Mouse (Mus musculus) embryo, embryonic 9.5 days (tissue): ENCODE measurements at regions not wholly inside any gene's neighbourhood (a gene's known extent, or its start where the extent isn't known, plus 50 kb on each side); places are given as distances from the start of the nearest gene placed in this dataset.

Source experiments
- DNase-seq: peaks from one replicate; pipeline ENCODE4 v3.0.0-alpha.2; 2017; ENCODE audit errors: extremely low spot score

DNA sequence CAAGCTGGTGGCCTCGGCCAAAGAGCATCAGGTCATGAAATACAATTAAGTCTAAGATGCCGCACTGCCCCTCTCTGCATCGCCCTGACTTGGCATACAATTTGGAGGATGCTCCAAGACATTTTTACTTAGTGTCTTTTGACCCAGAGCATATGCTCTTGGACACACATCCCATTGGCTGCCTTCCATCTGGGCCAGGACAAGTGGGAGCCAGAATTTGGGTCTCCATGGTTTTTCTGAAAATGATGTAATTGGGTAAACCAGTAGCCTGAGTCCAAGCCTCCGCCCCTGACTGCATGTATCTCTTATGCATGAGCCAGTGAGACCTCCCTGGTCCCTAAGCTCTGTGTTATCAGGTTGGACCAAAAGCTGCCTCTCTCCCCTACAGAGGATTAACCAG is 117.1 kb upstream of the Rpl38 start:
- DNase-seq: no peak

DNA sequence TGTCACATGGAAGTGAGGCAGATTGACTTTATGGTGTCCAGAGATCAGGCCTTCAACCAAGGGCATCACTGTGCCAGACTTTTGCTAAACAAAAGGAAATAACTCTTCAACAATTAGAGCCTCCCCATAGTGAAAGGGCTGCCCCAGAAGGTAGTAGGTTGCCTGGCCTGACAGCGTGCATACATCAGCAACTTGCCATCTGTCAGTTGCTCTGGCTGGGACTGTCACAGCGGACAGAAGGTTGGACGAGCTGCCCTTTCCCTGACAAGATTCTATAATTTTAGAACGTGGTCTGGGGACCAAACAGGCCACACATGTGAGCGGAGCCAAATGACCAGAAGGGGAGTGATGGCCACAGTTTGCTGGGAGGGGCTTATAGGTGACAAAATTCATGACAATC is 119.7 kb upstream of the Rpl38 start:
- no peak for DNase-seq

GRCm38 (mm10) chr11:114544212-114544611 is 124.1 kb upstream of the Rpl38 start:
- no peak for DNase-seq

DNA sequence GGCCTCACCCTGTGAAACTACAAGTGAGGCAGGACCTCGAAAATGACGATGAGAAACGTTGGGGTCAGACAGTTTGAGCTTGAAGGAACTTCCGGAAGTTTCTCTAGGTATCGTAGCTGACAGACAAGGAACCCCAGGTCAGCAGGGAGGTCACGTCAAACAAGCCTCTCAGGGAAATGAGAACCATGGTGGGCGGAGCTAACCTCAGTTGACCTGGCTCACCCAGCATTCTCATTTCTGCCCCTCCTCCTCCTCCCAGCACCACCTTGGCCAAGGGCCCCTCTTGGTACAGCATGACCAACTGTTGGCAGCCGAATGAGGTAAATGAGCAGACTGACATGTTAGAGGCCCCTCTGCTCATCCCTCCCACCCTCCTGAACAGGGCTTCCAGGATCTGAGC is 126.2 kb upstream of the Rpl38 start:
- no peak for DNase-seq

GRCm38 (mm10) chr11:114540503-114540902 is 127.8 kb upstream of the Rpl38 start:
- DNase-seq: no peak

GRCm38 (mm10) chr11:114536616-114537493 is 131.5 kb upstream of the Rpl38 start:
- no peak for DNase-seq

GRCm38 (mm10) chr11:114535900-114536299 is 132.4 kb upstream of the Rpl38 start:
- no peak for DNase-seq

GRCm38 (mm10) chr11:114534436-114534835 is 133.9 kb upstream of the Rpl38 start:
- DNase-seq: no peak

- no peak for DNase-seq
These were observed 137.0 kb upstream of the Rpl38 start for GRCm38 (mm10) chr11:114531241-114531765.

- DNase-seq: no peak
These were observed 139.2 kb upstream of the Rpl38 start for GRCm38 (mm10) chr11:114528937-114529772.

DNA sequence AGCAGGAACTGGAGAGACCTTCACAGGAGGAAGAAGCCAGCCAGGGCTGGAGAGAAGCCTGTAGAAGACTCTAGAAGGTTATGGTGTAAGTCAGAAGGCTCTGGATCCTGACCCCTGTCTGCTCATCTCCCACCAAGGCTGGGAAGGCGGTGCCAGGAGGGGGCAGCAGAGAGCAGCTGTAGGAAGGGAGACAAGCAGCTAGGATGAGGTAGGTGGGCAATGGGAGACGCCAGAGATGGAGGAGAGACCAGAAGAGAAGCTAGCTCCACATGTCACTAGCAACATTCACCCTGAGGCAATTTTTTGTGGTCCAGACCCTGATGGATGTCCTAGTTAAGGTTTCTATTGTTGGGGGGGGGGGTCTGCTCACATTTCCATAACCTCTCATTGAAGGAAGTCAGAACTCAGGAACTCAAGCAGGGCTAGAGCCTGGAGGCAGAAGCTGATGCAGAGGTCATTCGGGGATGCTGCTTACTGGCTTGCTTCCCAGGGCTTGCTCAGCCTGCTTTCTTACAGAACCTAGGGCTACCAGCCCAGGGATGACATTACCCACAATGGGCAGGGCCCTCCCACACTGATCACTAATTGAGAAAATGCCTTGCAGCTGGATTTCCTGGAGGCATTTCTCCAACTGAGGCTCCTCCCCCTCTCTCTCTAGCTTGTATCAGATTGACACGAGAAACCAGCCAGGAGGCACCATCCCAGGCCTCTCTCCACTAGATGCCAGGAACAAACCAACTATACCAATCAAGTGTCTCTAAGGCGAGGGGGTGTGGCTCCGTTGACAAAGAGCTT is 144.7 kb upstream of the Rpl38 start:
- DNase-seq: peak; percentile 84

DNA sequence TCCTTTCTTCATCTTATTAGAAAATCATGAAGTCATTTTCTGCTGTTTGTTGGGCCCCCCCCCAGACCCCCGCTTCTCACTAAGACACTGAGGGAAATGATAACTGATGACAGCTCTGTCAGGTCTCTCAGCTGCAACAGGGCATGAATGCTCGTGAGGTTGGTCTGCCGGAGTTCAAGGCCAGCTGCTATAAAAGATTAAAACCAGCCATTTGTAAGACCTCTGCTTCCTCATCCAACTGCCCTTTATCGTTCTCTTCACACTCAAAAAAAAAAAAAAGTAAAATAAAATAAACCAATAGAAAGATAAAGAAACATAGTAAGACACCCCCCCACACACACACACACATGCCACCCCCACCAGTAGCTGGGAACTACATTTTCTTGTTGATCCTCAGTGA is 153.0 kb upstream of the Rpl38 start:
- DNase-seq: no peak

GRCm38 (mm10) chr11:114514126-114514525 is 154.2 kb upstream of the Rpl38 start:
- no peak for DNase-seq

DNA sequence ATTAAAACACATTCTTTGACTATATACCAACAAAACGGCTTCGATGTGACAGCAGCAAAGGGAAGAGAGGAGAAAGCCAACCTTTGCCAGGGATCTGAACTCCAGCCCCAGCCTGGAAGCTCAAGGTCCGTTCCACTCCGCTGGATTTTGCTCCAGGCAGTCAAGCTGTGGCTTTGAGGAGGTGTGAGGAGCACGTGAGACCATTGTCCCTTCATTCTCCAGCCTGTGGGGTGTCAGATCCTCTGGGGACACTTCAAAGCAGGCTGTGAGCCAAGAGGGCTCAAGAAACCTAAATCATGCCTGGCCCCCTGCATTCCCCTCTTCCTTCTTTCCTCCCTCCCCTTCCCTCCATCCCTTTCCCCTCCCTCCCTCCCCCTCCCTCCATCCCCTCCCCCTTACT is 154.9 kb upstream of the Rpl38 start:
- DNase-seq: no peak

DNA sequence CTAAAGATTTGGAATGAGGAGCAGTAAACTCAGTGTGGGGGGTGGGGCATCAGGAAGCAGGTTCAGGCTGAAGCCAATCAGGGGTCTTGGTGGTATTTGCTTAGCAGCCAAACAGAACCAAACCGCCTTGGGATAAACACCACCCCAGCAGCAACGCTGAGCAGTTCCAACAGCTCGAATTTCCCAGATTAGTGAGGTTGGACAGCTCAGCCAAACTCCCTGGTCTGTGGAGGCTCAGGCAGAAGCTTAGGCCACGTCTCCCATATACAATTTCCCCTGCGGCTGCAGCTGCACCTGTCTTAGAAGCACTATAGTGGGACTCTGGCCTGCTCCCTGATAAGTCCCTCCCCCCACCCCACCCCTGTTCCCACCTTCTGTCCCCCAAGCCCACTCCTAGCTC is 156.3 kb upstream of the Rpl38 start:
- no peak for DNase-seq

DNA sequence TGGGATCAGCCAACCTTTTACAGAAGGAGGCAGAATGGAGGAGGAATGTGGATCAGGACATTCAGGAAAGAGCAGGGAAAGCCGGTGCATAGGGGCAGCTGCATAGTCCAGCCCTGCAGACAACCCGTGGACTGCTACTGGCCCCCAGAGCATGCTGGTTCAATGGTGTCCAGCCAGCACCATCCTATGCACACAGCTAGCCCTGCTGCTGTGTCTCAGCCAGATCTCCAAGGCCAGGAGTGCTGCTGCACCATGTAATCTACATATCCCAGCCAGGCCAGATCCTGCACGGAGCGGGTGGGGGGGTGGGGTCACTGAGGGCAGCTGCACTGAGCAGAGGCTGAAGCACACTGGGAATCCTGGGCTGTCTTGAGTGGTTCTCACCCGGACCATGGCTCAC is 165.8 kb upstream of the Rpl38 start:
- no peak for DNase-seq

- no peak for DNase-seq
These were observed 166.3 kb upstream of the Rpl38 start for GRCm38 (mm10) chr11:114501869-114502540.

DNA sequence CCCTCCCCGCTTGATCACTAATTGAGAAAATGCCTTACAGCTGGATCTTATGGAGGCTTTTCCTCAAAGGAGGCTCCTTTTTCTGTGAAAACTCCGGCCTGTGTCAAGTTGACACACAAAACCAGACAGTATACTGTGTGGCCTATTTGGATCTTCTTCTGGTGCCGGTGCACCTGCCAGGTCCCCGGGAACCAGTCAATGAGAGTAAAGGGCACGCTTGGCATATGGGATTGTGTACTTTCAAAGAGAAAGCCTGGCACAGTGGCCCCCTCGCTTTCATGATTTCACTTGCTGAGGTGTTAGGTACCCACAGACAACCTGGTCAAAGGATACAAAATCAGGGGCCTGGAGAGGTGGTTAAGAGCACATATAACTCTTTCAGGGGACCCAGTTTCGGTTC is 167.9 kb upstream of the Rpl38 start:
- DNase-seq: no peak

- no peak for DNase-seq
These were observed 168.7 kb upstream of the Rpl38 start for GRCm38 (mm10) chr11:114499665-114500064.

- DNase-seq: no peak
These were observed 172.8 kb upstream of the Rpl38 start for GRCm38 (mm10) chr11:114495520-114495921.

GRCm38 (mm10) chr11:114486455-114486854 is 181.9 kb upstream of the Rpl38 start:
- DNase-seq: no peak
